Mouse (Mus musculus) ES-E14 (cell line): ENCODE data around the gene Hc.

Experiments
- CHD2 ChIP-seq: IDR thresholded peaks from 2 replicates; pipeline ENCODE4 v1.6.1; 2014; ENCODE audit warnings: mild to moderate bottlenecking, low read depth, low read length, inconsistent platforms
- HCFC1 ChIP-seq: IDR thresholded peaks from 2 replicates; pipeline ENCODE4 v1.6.1; 2012; ENCODE audit warnings: low read length, inconsistent platforms, borderline replicate concordance; ENCODE audit not compliant: insufficient read depth

DNA sequence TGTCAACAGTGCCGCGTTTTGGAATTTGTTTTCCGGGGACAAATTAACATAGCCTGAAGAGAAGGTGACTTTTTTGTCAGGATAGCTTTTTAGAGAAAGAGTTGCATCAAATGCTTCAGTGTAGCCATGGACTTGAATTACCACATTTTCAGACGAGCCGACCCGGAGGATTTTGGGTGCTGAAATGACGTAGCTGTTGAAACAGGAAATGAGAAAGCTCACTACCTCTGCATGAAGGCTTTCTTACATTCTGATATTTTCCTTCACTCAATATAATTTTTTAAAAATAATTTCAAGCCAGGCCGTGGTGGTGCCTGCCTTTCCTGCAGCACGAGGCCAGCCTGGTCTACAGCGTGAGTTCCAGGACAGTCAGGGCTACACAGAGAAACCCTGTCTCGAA, 4.0 kb downstream of the Hc start:
- TF ChIP-seq CHD2 (no peak), HCFC1 (no peak)
